Mouse (Mus musculus) effector memory CD4-positive, alpha-beta T cell, adult 5 months (primary cell): ENCODE results near the gene Hs6st3. TPM values are rescaled to one million over a fixed set of nuclear protein-coding genes. Genes with fewer than 3 reads are reported as not detected.

Experiments used
- polyA plus RNA-seq: library from polyadenylated mRNA; unstranded; fragments of 100-300 nt; shearing (Covaris generic); gene quantifications from one replicate; pipeline ENCODE4 v1.2.1, GENCODE M21; 2017

Gene Hs6st3
- not detected for polyA plus RNA-seq

DNA sequence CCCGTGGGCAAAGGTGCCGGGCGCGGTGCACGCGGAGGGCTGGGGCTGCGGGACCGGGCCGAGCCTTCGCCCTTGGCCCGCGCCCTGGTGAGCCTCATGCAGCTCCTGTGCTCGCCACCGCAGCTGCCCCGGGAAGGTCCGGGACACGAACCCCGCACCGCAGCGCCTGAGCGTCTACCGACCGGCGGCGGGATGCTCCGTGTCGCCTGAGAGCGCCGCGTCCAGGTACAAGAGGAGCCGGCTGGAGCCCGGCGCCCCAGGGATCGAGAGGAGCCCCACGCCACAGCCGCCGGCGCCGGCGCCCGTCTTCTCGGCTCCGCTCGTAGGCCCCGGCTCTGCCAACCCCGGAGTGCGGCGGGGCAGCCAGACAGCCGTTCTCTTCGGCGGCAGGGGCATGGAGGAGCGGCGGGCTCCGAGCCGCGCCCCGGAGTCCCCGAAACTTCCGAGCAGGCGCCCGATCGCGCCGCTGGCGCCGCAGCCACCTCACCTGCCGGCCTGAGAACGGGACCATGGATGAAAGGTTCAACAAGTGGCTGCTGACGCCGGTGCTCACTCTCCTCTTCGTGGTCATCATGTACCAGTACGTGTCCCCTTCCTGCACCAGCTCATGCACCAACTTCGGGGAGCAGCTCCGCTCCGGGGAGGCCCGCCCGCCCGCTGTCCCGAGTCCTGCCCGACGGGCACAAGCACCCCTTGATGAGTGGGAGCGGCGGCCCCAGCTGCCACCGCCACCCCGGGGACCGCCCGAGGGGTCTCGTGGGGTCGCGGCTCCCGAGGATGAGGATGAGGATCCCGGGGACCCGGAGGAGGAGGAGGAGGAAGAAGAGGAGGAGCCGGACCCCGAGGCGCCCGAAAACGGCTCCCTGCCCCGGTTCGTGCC is at the start of gene Hs6st3:
Hs6st3 (plus strand) TSS at position 436 of the 880 bp plus-strand sequence.

GRCm38 (mm10) chr14:119098851-119099569 is 39.1 kb upstream of the Hs6st3 start, which contains the start of gene Uggt2:
Gene Uggt2, minus strand, starts transcription at chr14:119099430.

Other genes with a start within 250 kb of the Hs6st3 start
- 20.1 TPM for gene Dzip1, start 212.9 kb upstream of the Hs6st3 start, polyA plus RNA-seq
- 72.5 TPM for gene Dnajc3, start 200.4 kb upstream of the Hs6st3 start, polyA plus RNA-seq
- gene Uggt2, start 38.9 kb upstream of the Hs6st3 start, polyA plus RNA-seq = 1.3 TPM